ENCODE assay signal across 11 mouse cellular contexts in genomic region chr3:143594676-143595075, GRCm38 (mm10).
A peak's percentile ranks its signal among the peaks of the same experiment; 100 is the strongest.
DNase-seq lines count a peak whose midpoint lies in the region; TF ChIP-seq lines count a peak whose summit lies in the region.
"Had no signal": no experiment of that assay in that cellular context is flagged by ENCODE, and none has a peak within 500 bp of the region (broad histone marks: within the 10 kb centered on the region; RNA-seq: fewer than 3 reads in every experiment).

No protein-coding gene starts in this region.

- no peak for TF ChIP-seq CTCF in spleen, adult 2 months (IDR thresholded peaks at IDR 0.05; ENCODE audit: extremely low read depth, insufficient read depth, insufficient read length, insufficient replicate concordance)
- no peak for TF ChIP-seq CTCF in left cerebral cortex, adult 2 months (IDR thresholded peaks at IDR 0.05)

- H3K27me3 ChIP-seq in spleen, adult 2 months (ENCODE audit: control insufficient read depth, insufficient read depth, low read length) = no peaks in the 10 kb centered on the region
- H3K27me3 ChIP-seq: liver, embryonic 13.5 days; neural tube, embryonic 15.5 days had no signal

- 0 out of 2 replicates have a peak overlapping the region, but pooled peaks have one; percentile 49 for H3K27ac ChIP-seq in spleen, adult 2 months (ENCODE audit: insufficient read depth, low read length)
- H3K27ac ChIP-seq in left cerebral cortex, adult 2 months = peak overlapping the region; percentile 93
- H3K27ac ChIP-seq: liver, embryonic 13.5 days; neural tube, embryonic 15.5 days had no signal

- no peak overlapping the region for H3K4me3 ChIP-seq in spleen, adult 2 months (ENCODE audit: extremely low read depth, insufficient read depth, insufficient read length)
- H3K4me3 ChIP-seq in left cerebral cortex, adult 2 months = no peak overlapping the region
- H3K4me3 ChIP-seq: liver, embryonic 13.5 days; neural tube, embryonic 15.5 days had no signal

- H3K36me3 ChIP-seq in spleen, adult 2 months (ENCODE audit: control insufficient read depth, insufficient read depth, low read length) = no peaks in the 10 kb centered on the region
- H3K36me3 ChIP-seq: liver, embryonic 13.5 days; neural tube, embryonic 15.5 days had no signal

- no peaks in the 10 kb centered on the region for H3K4me1 ChIP-seq in spleen, adult 2 months (ENCODE audit: control insufficient read depth, insufficient read depth, insufficient read length)
- H3K4me1 ChIP-seq: liver, embryonic 13.5 days had no signal

- 85% methylated on average over 7 of the region's 7 CpGs for WGBS in spleen, adult 2 months

- TF ChIP-seq POLR2A in spleen, adult 2 months (IDR thresholded peaks at IDR 0.05; ENCODE audit: low read depth, low read length) = no peak

- DNase-seq in spleen, adult 2 months (ENCODE audit: low read depth in 1 of 2, low spot score in 2 of 2) = no peak
- no peak for DNase-seq in spleen, postnatal 36 days (ENCODE audit: low spot score in 2 of 2)
- peak; percentile 61 to 75 for DNase-seq in frontal cortex, postnatal 14 days (ENCODE audit: low spot score in 2 of 2)
- DNase-seq in left cerebral cortex, adult 2 months (ENCODE audit: extremely low spot score in 1 of 2, low spot score in 2 of 2) = peak; percentile 62 to 73
- DNase-seq in telencephalon, adult 2 months (ENCODE audit: low read depth, low spot score) = peak; percentile 94
- no peak for DNase-seq in gastrocnemius, postnatal 14 days
- DNase-seq in lung, postnatal 4 days = no peak
- no peak for DNase-seq in spleen, adult 18-20 months
- DNase-seq: heart, postnatal 14 days; liver, embryonic 13.5 days had no signal

- intact Hi-C loops in left cerebral cortex, adult 2 months (cut with DNase I) = loop anchor here (2.0 to 10.0 kb wide), 6 partner anchors 118 to 608 kb away; no protein-coding TSS in a partner anchor
- intact Hi-C loops in gastrocnemius, postnatal 14 days (cut with DNase I; ENCODE audit: low total_unique reads) = no loop called here

Comparison
In these comparisons a context has a peak if more than half of its experiments do, and no peak if none do; other contexts are left out.
1. DNase-seq: peak in frontal cortex, postnatal 14 days (2 of 2), left cerebral cortex, adult 2 months (2 of 2) and telencephalon, adult 2 months (single experiment); none in spleen, adult 2 months (0 of 2), spleen, postnatal 36 days (0 of 2), gastrocnemius, postnatal 14 days (single experiment), lung, postnatal 4 days (0 of 2) and spleen, adult 18-20 months (0 of 2).